Mouse (Mus musculus): ENCODE results near the gene Tcea3.
A peak's percentile ranks its signal among the peaks of the same experiment; 100 is the strongest.

The Tcea3 gene

GRCm38 (mm10) chr4:136311042-136311999 lies 63.8 kb downstream of the Tcea3 start:
- DNase-seq (ENCODE audit: low read depth in 1 of 2, low spot score in 2 of 2) = peak in 1 of 2 experiments; percentile 21

GRCm38 (mm10) chr4:136312616-136313015 lies 65.1 kb downstream of the Tcea3 start:
- no peak for DNase-seq (ENCODE audit: low read depth in 1 of 2, low spot score in 2 of 2)

GRCm38 (mm10) chr4:136317667-136318066 lies 70.1 kb downstream of the Tcea3 start:
- no peak for DNase-seq (ENCODE audit: low read depth in 1 of 2, low spot score in 2 of 2)

GRCm38 (mm10) chr4:136320016-136320415 lies 72.5 kb downstream of the Tcea3 start:
- no peak for DNase-seq (ENCODE audit: low read depth in 1 of 2, low spot score in 2 of 2)

GRCm38 (mm10) chr4:136324226-136324625 lies 76.7 kb downstream of the Tcea3 start:
- DNase-seq (ENCODE audit: low read depth in 1 of 2, low spot score in 2 of 2) = no peak

Data from monocyte, adult 2 months (primary cell).